Mouse (Mus musculus): ENCODE measurements around the gene Opn1mw. TPM values are rescaled to one million over a fixed set of nuclear protein-coding genes. Genes with fewer than 3 reads are reported as not detected.

The Opn1mw gene
- polyA plus RNA-seq, 1 experiment from 2014 or later, result not detected

DNA sequence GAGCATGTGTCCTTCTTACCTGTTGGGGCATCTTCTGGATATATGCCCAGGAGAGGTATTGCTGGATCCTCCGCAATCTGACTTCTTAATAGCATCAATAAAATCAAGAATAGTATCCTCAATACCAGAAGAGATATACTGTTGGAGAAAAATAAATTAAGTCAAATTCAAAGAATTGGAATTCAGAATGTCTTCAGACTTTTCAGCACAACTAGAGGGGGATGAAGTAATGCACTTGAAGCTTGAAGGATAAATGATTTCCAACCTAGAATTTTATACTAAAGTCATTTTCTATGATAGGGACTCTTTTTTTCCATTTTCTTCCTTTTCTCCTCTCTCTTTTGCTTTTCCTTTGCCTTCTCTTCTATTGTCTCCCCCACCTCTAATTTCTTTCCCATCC is 40.5 kb downstream of the Opn1mw start, which contains the start of gene Tex28:
TSS of gene Tex28 (minus strand) at position 101 of the 400 bp plus-strand sequence.
- no peak within 1 kb of the TSS for H3K4me3 ChIP-seq
- H3K9ac ChIP-seq, result no peak within 1 kb of the TSS
- H3K27me3 ChIP-seq (replicated peaks), result no peaks in the 10 kb centered on the region
- no peaks in the 10 kb centered on the region for H3K4me1 ChIP-seq
- no peak within 1 kb of the TSS for H3K27ac ChIP-seq
- no peak for ATAC-seq (replicated peaks)
- H3K9me3 ChIP-seq, result no peaks in the 10 kb centered on the region
- no peaks in the 10 kb centered on the region for H3K36me3 ChIP-seq (replicated peaks)
- 89% methylated on average over 1 of the region's 1 CpGs for WGBS
- no peak within 1 kb of the TSS for H3K4me2 ChIP-seq

DNA sequence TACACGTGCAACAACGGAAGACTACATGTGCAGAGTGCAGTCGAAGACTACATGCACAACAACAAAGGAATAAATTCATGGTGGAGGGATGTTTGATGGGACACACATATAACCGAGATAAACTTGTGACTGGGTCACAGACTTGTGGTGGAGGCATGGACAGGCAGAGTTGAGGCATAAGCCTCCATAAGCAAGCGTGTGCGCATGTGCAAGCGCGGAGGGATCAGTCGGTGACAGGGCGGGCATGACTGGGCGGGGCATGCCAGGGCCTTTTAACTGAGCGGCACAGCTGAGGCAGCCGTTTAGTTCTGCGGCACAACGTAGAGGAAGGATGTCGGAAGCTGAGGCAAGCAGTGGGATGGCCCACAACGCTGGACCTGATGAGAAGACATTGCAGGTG is 49.7 kb downstream of the Opn1mw start, which contains the start of gene Tktl1:
TSS of gene Tktl1 (plus strand) at position 301 of the 400 bp plus-strand sequence.
- no peak for ATAC-seq (replicated peaks)
- no peaks in the 10 kb centered on the region for H3K9me3 ChIP-seq
- H3K4me1 ChIP-seq, result no peaks in the 10 kb centered on the region
- no peak within 1 kb of the TSS for H3K27ac ChIP-seq
- H3K4me2 ChIP-seq, result no peak within 1 kb of the TSS
- no peak within 1 kb of the TSS for H3K9ac ChIP-seq
- no peak within 1 kb of the TSS for H3K4me3 ChIP-seq
- no peaks in the 10 kb centered on the region for H3K27me3 ChIP-seq (replicated peaks)
- 91% methylated on average over 17 of the region's 17 CpGs for WGBS
- no peaks in the 10 kb centered on the region for H3K36me3 ChIP-seq (replicated peaks)

Other genes with a start within 250 kb of the Opn1mw start
- 0.17 and 0.30 TPM in 2 replicates for gene Avpr2, start 235.4 kb upstream of the Opn1mw start, polyA plus RNA-seq (2015; fragmentation: Nextera tagmentation; extraction: Ambion mirVana)
- gene L1cam, start 231.4 kb upstream of the Opn1mw start, polyA plus RNA-seq (2015; fragmentation: Nextera tagmentation; extraction: Ambion mirVana), result 98.6 and 120 TPM in 2 replicates
- gene Arhgap4, start 205.6 kb upstream of the Opn1mw start, polyA plus RNA-seq (2015; fragmentation: Nextera tagmentation; extraction: Ambion mirVana), result 4.0 and 4.6 TPM in 2 replicates
- gene Naa10, start 205.5 kb upstream of the Opn1mw start, polyA plus RNA-seq (2015; fragmentation: Nextera tagmentation; extraction: Ambion mirVana), result 84.8 and 86.9 TPM in 2 replicates
- gene Renbp, start 196.6 kb upstream of the Opn1mw start, polyA plus RNA-seq (2015; fragmentation: Nextera tagmentation; extraction: Ambion mirVana), result 10.9 and 11.1 TPM in 2 replicates
- gene Hcfc1, start 161.1 kb upstream of the Opn1mw start, polyA plus RNA-seq (2015; fragmentation: Nextera tagmentation; extraction: Ambion mirVana), result 52.6 and 54.0 TPM in 2 replicates
- 44.0 and 48.7 TPM in 2 replicates for gene Irak1, start 103.5 kb upstream of the Opn1mw start, polyA plus RNA-seq (2015; fragmentation: Nextera tagmentation; extraction: Ambion mirVana)
- 15.7 and 17.0 TPM in 2 replicates for gene Mecp2, start 7.9 kb downstream of the Opn1mw start, polyA plus RNA-seq (2015; fragmentation: Nextera tagmentation; extraction: Ambion mirVana)
- gene Tex28, start 40.4 kb downstream of the Opn1mw start, polyA plus RNA-seq (2015; fragmentation: Nextera tagmentation; extraction: Ambion mirVana), result not detected in 2 replicates
- gene Tktl1, start 49.8 kb downstream of the Opn1mw start, polyA plus RNA-seq (2015; fragmentation: Nextera tagmentation; extraction: Ambion mirVana), result 0.06 and 0.11 TPM in 2 replicates
- 92.6 and 96.4 TPM in 2 replicates for gene Flna, start 122.4 kb downstream of the Opn1mw start, polyA plus RNA-seq (2015; fragmentation: Nextera tagmentation; extraction: Ambion mirVana)
- gene Emd, start 127.2 kb downstream of the Opn1mw start, polyA plus RNA-seq (2015; fragmentation: Nextera tagmentation; extraction: Ambion mirVana), result 16.0 and 17.7 TPM in 2 replicates
- 402 and 414 TPM in 2 replicates for gene Rpl10, start 143.3 kb downstream of the Opn1mw start, polyA plus RNA-seq (2015; fragmentation: Nextera tagmentation; extraction: Ambion mirVana)
- 86.8 and 90.3 TPM in 2 replicates for gene Taz, start 154.4 kb downstream of the Opn1mw start, polyA plus RNA-seq (2015; fragmentation: Nextera tagmentation; extraction: Ambion mirVana)
- 2.9 and 5.2 TPM in 2 replicates for gene Dnase1l1, start 154.9 kb downstream of the Opn1mw start, polyA plus RNA-seq (2015; fragmentation: Nextera tagmentation; extraction: Ambion mirVana)
- 308 and 309 TPM in 2 replicates for gene Atp6ap1, start 169.6 kb downstream of the Opn1mw start, polyA plus RNA-seq (2015; fragmentation: Nextera tagmentation; extraction: Ambion mirVana)
- 1,073 and 1,116 TPM in 2 replicates for gene Gdi1, start 177.5 kb downstream of the Opn1mw start, polyA plus RNA-seq (2015; fragmentation: Nextera tagmentation; extraction: Ambion mirVana)
- 59.9 and 62.2 TPM in 2 replicates for gene Fam50a, start 185.6 kb downstream of the Opn1mw start, polyA plus RNA-seq (2015; fragmentation: Nextera tagmentation; extraction: Ambion mirVana)
- 64.4 and 75.0 TPM in 2 replicates for gene Plxna3, start 201.6 kb downstream of the Opn1mw start, polyA plus RNA-seq (2015; fragmentation: Nextera tagmentation; extraction: Ambion mirVana)
- 59.8 and 62.3 TPM in 2 replicates for gene Lage3, start 226.2 kb downstream of the Opn1mw start, polyA plus RNA-seq (2015; fragmentation: Nextera tagmentation; extraction: Ambion mirVana)
- gene Ubl4a, start 245.8 kb downstream of the Opn1mw start, polyA plus RNA-seq (2015; fragmentation: Nextera tagmentation; extraction: Ambion mirVana), result 67.1 and 71.1 TPM in 2 replicates
- 9.9 and 10.5 TPM in 2 replicates for gene Slc10a3, start 245.9 kb downstream of the Opn1mw start, polyA plus RNA-seq (2015; fragmentation: Nextera tagmentation; extraction: Ambion mirVana)

Measured in midbrain, embryonic 15.5 days (tissue).